Mouse (Mus musculus) testis, adult 2 months (tissue): ENCODE measurements around the gene Sorcs2. TPM values are rescaled to one million over a fixed set of nuclear protein-coding genes. Genes with fewer than 3 reads are reported as not detected.

ENCODE experiments used
- H3K27ac ChIP-seq: fragments of 200-500 bp; 2 replicates; pipeline ENCODE4 v1.5.1; 2012; ENCODE audit warnings: low read depth, low read length; ENCODE audit not compliant: control insufficient read depth, insufficient read depth
- H3K27me3 ChIP-seq: fragments of 200-500 bp; 2 replicates; pipeline ENCODE4 v1.6.1; 2012; ENCODE audit warnings: mild to moderate bottlenecking, low read length, moderate library complexity; ENCODE audit not compliant: control insufficient read depth, insufficient read depth
- H3K36me3 ChIP-seq: fragments of 200-500 bp; 2 replicates; pipeline ENCODE4 v1.6.1; 2012; ENCODE audit warnings: mild to moderate bottlenecking, low read length; ENCODE audit not compliant: control insufficient read depth, insufficient read depth
- H3K4me1 ChIP-seq: fragments of 200-500 bp; 2 replicates; pipeline ENCODE4 v1.6.1; 2012; ENCODE audit warnings: low read length; ENCODE audit not compliant: control insufficient read depth, insufficient read depth
- H3K4me3 ChIP-seq: fragments of 200-500 bp; 2 replicates; pipeline ENCODE4 v1.5.1; 2012; ENCODE audit warnings: low read depth, mild to moderate bottlenecking, low read length, moderate library complexity, mixed read lengths; ENCODE audit not compliant: control insufficient read depth
- CTCF ChIP-seq: fragments of 200-500 bp; IDR thresholded peaks from 2 replicates; pipeline ENCODE4 v1.5.1; 2012; ENCODE audit warnings: low read depth, mild to moderate bottlenecking, inconsistent platforms, low read length, moderate library complexity; ENCODE audit not compliant: control insufficient read depth, insufficient read depth, insufficient replicate concordance
- POLR2A ChIP-seq: fragments of 200-500 bp; IDR thresholded peaks from 2 replicates; pipeline ENCODE4 v1.6.1; 2012; ENCODE audit warnings: low read depth, mild to moderate bottlenecking, inconsistent platforms, low read length, moderate library complexity; ENCODE audit not compliant: control insufficient read depth
- polyA plus RNA-seq: library from polyadenylated mRNA; depleted of rRNA; stranded (reverse); fragments of >200 nt; gene quantifications from 2 replicates; pipeline ENCODE4 v1.2.3, GENCODE M21; 2012

Sorcs2 gene
- polyA plus RNA-seq, 1 experiment = 13.8 TPM

DNA sequence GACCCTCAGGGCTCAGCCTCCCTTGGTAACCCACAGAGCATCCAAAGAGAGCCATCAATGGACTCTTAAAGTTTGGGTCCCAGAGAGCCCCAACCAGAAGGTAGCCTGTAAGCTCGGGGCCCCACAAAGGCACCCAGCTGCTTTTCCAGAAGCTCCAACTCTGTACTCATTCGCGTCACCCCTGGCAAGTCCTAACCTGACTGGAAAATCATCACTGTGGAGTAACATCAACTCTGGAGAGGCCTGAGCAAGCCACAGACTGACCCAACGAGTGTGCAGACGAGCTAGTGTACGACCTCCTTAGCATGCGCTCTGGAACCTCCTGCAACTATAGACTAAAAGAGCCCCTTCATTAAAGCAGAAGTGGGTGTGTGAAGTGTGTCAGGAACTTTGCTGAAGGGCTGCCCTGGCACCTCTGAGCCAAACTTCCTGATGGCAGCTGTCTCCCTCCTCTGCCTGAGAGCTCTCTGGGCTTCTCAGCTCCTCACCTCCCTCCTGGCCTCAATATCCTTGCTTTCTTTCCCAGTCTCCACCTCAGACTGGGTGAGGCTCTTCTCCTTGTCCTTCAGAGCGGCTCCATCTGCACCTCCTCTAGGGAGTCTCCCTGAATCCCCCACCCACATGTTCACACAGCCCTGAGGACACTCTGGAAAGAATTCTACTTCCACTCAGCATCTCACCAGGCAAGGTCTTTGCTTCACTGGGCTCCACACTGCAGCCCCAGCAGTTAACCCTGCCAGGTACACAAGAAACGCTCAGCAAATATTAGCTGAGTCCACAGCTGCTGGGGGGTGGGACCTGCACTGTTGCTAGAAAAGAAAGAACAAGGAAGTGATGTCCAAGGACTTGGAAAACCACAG, 8.0 kb downstream of the Sorcs2 start:
- H3K36me3 ChIP-seq = no peaks in the 10 kb centered on the region
- no peaks in the 10 kb centered on the region for H3K4me1 ChIP-seq
- H3K4me3 ChIP-seq = no peak overlapping the region
- H3K27me3 ChIP-seq = no peaks in the 10 kb centered on the region
- H3K27ac ChIP-seq = no peak overlapping the region
- TF ChIP-seq POLR2A = no peak
- no peak for TF ChIP-seq CTCF

DNA sequence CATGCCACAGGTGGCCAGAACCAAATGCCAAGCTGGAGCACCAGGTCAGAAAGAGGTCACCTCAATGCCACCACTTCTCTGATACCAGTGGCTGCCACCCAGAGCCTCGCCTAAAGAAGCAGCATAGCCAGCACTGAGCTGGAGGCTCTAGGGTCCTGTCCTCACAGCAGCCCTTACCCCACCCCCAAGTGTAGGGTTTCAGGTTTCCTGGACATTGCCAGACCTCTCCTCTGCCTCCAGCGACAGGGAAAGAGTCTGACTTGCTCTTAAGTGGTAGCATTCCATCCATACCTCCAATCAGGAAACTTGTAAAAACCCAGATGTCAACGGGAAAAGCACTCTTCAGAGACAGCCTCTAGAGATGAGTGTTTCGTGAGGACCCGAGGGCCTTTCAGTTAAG, 12.9 kb downstream of the Sorcs2 start:
- Histone ChIP-seq H3K4me3 (no peak overlapping the region), H3K4me1 (no peaks in the 10 kb centered on the region), H3K27ac (no peak overlapping the region), H3K36me3 (no peaks in the 10 kb centered on the region), H3K27me3 (no peaks in the 10 kb centered on the region)
- no peak for TF ChIP-seq POLR2A

DNA sequence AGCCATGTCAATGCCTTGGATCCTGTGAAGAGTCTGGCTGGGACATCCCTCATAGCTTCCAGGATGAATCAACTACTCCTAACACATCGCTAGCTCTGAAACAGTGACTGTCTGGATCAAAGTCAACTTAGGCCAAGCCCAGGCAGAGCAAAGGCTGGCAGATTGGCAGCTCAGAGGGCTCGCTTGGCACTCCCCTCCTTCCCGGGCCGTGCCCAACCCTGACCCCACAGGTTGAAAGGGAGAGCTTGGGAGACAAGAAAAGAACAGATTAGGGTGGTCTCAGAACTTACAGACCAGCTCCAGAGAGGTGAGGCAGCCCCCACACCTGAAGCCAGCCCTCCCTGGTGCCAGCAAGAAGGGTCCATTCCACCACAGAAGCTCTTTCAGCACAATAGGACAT, 14.5 kb downstream of the Sorcs2 start:
- Histone ChIP-seq H3K27me3 (no peaks in the 10 kb centered on the region), H3K36me3 (no peaks in the 10 kb centered on the region), H3K4me1 (no peaks in the 10 kb centered on the region), H3K4me3 (no peak overlapping the region), H3K27ac (no peak overlapping the region)
- TF ChIP-seq CTCF (no peak), POLR2A (no peak)

DNA sequence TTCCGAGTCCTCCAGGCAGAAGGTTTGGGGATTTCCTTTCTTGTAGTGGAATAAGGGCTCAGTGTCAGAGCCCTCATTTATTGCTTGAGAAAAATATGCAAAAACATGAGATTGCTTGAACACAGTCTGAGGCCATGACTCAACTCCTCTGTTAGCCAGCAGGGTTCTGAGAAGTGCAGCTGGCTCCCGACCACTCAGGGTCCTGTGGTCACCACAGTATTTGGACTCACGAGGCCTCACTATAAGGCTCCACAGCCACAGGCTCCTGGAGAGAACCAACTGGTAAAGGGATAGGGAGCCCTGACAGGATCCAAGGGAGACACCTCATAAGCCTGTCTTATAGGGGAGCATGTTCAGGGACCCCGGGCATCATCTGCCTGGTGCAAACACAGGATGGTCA, 15.2 kb downstream of the Sorcs2 start:
- no peaks in the 10 kb centered on the region for H3K4me1 ChIP-seq
- no peak overlapping the region for H3K4me3 ChIP-seq
- no peaks in the 10 kb centered on the region for H3K36me3 ChIP-seq
- no peak for TF ChIP-seq CTCF
- TF ChIP-seq POLR2A = no peak
- H3K27me3 ChIP-seq = no peaks in the 10 kb centered on the region
- no peak overlapping the region for H3K27ac ChIP-seq

DNA sequence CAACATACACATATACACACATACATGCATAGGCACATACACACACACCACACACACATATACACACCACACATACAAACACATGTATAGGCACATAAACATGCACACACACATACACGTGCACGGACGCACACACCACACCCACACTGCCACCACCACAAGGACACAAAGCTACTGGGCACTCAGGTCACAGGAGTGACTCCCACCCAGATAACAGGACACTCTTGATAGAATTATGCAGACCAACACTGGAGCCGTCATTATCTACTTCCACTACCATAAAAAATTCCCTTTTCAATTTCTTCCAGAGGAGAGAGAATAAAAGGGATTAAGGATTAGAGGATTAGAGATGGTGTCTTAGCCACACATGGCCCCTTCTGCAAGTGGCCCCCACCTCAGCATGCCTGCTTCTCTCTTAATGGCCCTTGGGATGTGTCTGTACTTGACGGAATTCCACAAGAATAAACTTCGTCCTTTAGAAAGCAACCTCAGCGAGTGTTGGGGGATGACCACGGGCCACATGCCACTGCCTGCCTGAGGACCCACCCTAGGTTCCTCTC, 15.7 kb downstream of the Sorcs2 start:
- H3K4me1 ChIP-seq = no peaks in the 10 kb centered on the region
- H3K27ac ChIP-seq = no peak overlapping the region
- TF ChIP-seq POLR2A (no peak), CTCF (no peak)
- no peaks in the 10 kb centered on the region for H3K36me3 ChIP-seq
- H3K27me3 ChIP-seq = no peaks in the 10 kb centered on the region
- no peak overlapping the region for H3K4me3 ChIP-seq

DNA sequence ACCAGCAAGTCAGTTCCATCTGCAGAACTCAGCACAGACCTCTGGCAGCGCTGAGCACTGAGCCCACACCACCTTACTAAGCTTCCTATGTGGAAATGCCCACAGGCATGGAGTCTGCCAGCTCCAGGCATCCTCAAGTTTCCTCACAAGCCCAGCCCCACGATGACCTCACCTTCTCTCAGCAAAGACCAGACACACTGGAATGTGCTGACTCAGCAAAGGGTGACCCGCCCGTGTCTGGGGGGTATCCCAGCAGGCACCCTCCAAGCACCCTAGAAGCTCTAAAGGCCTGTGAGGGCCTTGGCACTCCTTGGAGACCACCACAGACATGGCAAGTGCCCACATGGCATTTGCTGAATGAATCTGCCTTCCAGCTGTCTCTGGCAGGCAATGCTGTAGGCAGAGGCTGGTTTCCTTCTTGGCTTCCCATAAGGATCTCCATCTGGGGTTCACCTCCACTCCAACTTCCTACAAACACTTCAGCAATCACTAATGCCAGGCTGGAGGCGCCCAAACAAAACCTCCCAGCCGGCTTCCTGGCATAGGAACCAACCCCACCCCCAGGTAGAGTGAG, 17.9 kb downstream of the Sorcs2 start:
- Histone ChIP-seq H3K4me1 (no peaks in the 10 kb centered on the region; the same call in 1 of the 2 replicates), H3K27ac (no peak overlapping the region), H3K27me3 (no peaks in the 10 kb centered on the region), H3K4me3 (no peak overlapping the region), H3K36me3 (no peaks in the 10 kb centered on the region)
- TF ChIP-seq CTCF (no peak), POLR2A (no peak)

DNA sequence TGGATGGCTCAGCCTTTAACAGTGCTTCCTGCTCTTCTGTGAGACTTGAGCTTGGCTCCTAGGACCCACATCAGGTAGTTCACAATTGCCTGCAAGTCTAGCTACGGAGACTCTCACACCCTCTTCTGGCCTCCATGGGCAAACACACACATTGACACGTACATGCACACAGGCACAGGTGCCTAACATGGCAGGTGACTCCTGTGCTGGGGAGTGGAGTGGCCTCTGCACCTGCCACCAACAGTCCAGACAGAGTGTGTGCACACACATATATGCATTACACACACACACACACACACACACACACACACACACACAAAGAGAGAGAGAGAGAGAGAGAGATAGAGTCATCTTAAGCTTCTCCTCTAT, 19.6 kb downstream of the Sorcs2 start:
- Histone ChIP-seq H3K4me3 (no peak overlapping the region), H3K27ac (no peak overlapping the region), H3K4me1 (no peaks in the 10 kb centered on the region; the same call in 1 of the 2 replicates), H3K36me3 (no peaks in the 10 kb centered on the region), H3K27me3 (no peaks in the 10 kb centered on the region)
- TF ChIP-seq POLR2A (no peak), CTCF (peak; percentile 8; the same call in 1 of the 2 replicates)
